Mouse (Mus musculus): ENCODE data around the gene Brd9. TPM values are rescaled to one million over a fixed set of nuclear protein-coding genes. Genes with fewer than 3 reads are reported as not detected.

Brd9 gene
- total RNA-seq (2023), result 102 TPM

GRCm38 (mm10) chr13:73937321-73938176 is at the start of gene Brd9, which contains the start of gene Trip13:
Brd9 (plus strand) TSS chr13:73937811.
Trip13 (minus strand) TSS chr13:73937784.

GRCm38 (mm10) chr13:73963551-73963950 is 25.9 kb downstream of the Brd9 start, which contains the start of gene Zdhhc11:
Zdhhc11 (plus strand) TSS chr13:73963851.

GRCm38 (mm10) chr13:74008948-74009718 is 71.5 kb downstream of the Brd9 start, which contains the start of gene Tppp:
Tppp (plus strand) TSS chr13:74009407.

Other genes starting within 250 kb of the Brd9 start
- 2.2 TPM for gene Slc6a19, start 232.9 kb upstream of the Brd9 start, total RNA-seq (2023)
- 308 TPM for gene Slc12a7, start 204.7 kb upstream of the Brd9 start, total RNA-seq (2023)
- not detected for gene Nkd2, start 90.2 kb upstream of the Brd9 start, total RNA-seq (2023)
- 1.4 TPM for gene Trip13, start within 50 bp of the Brd9 start, total RNA-seq (2023)
- gene Zdhhc11, start 26.0 kb downstream of the Brd9 start, total RNA-seq (2023), result not detected
- gene Tppp, start 71.6 kb downstream of the Brd9 start, total RNA-seq (2023), result 1.1 TPM
- 8.6 TPM for gene Cep72, start 124.5 kb downstream of the Brd9 start, total RNA-seq (2023)
- not detected for gene Slc9a3, start 183.6 kb downstream of the Brd9 start, total RNA-seq (2023)